Comparison of ENCODE assay signal across 15 mouse cellular contexts in the genomic region with DNA sequence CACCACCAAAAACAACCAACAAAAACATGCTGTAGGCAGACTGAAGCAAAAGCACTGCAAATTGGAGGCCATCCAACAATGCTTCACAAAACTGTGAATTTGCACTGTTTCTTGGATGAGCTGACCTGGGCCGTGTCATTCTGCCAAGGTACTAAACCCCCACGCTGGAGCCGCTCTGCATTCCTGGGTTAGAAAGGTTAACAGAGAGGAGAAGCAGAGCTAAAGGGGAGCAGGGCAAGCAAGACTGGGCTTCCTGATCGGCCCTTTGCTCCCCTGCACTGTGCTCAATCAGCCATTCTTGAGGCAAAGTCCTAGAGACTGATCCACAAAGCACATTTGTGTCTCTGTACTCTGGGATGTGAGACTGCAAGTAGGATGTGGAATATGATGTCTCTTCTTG.
"Had no signal": no experiment of that assay in that cellular context is flagged by ENCODE, and none has a peak within 500 bp of the region (broad histone marks: within the 10 kb centered on the region; RNA-seq: fewer than 3 reads in every experiment).

No protein-coding gene starts in this region.

- ATAC-seq: intestine, embryonic 16.5 days; liver, embryonic 12.5 days; midbrain, embryonic 15.5 days had no signal

- H3K27ac ChIP-seq: limb, embryonic 13.5 days; liver, embryonic 12.5 days; macrophage; midbrain, embryonic 15.5 days; neural tube, embryonic 13.5 days had no signal

- H3K36me3 ChIP-seq: limb, embryonic 13.5 days; liver, embryonic 12.5 days; midbrain, embryonic 15.5 days had no signal

- H3K4me2 ChIP-seq: limb, embryonic 13.5 days; liver, embryonic 12.5 days; lung, embryonic 14.5 days; midbrain, embryonic 11.5 days; midbrain, embryonic 15.5 days; neural tube, embryonic 13.5 days had no signal

- H3K27me3 ChIP-seq: limb, embryonic 13.5 days; liver, embryonic 12.5 days; megakaryocyte, embryonic 14.5 days; midbrain, embryonic 15.5 days; neural tube, embryonic 13.5 days had no signal

- H3K4me1 ChIP-seq: liver, embryonic 12.5 days; midbrain, embryonic 15.5 days had no signal

- DNase-seq: layer of hippocampus, adult 9-11 months; left cerebral cortex, postnatal 4 days; lung, embryonic 14.5 days; lung, postnatal 10 days; right cerebral cortex, adult 18-20 months; right cerebral cortex, postnatal 25 days; thymus, postnatal 36 days had no signal

- H3K9me3 ChIP-seq: limb, embryonic 13.5 days; liver, embryonic 12.5 days; megakaryocyte, embryonic 14.5 days; midbrain, embryonic 15.5 days; neural tube, embryonic 13.5 days had no signal

- H3K4me3 ChIP-seq: limb, embryonic 13.5 days; liver, embryonic 12.5 days; megakaryocyte, embryonic 14.5 days; midbrain, embryonic 15.5 days; neural tube, embryonic 13.5 days had no signal

- H3K9ac ChIP-seq: limb, embryonic 13.5 days; liver, embryonic 12.5 days; lung, embryonic 14.5 days; midbrain, embryonic 15.5 days; neural tube, embryonic 13.5 days had no signal
